Mouse (Mus musculus) kidney, adult 18-20 months (tissue): ENCODE measurements around the gene Aup1.

Experiments used
- DNase-seq: peaks from one replicate; pipeline ENCODE4 v3.0.0; 2021

Aup1 gene

DNA sequence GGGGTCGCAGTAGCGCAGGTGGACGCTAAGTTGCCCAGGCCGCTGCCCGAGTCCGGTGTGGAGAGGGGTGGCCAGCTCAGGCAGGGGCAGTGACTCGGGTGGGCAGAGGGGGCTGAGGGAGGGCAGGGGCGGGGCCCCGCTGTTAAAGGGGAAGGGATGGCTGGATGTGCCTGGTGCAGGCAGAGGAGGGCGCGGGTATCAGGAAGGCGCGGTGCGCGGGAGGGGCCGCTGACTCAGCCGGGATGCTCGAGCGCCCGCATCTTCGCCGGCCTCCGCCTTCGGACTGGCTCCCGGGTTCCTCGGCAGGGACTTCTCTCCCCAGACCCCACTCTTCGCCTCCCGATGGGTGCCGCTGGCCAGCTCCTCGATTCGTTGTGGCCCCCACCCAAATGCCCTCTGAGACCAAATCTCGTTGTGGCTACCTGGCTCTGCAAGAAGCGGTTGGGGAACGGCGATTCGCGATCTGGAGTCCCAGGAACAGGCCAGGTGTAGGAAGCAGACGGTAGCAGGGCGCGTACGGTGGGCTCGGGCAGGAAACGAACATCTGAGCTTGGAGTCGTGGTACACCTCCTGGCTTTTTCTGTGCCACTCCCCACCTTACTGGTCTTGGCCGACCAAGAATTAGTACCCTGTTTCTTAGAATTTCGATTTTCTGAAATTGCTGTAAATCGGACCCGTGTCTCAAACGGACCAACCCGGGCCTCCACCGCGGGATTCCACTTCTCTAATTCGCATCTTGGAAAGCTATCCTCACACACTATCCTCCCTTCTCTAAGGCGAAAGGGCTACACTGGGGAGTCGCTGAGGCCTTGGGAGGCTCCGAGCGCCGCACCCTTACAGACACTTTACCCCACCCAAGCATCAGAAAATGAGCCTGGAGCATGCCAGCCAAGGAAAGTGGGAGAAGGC lies 16.2 kb downstream of the Aup1 start:
- DNase-seq = peak; percentile 51

DNA sequence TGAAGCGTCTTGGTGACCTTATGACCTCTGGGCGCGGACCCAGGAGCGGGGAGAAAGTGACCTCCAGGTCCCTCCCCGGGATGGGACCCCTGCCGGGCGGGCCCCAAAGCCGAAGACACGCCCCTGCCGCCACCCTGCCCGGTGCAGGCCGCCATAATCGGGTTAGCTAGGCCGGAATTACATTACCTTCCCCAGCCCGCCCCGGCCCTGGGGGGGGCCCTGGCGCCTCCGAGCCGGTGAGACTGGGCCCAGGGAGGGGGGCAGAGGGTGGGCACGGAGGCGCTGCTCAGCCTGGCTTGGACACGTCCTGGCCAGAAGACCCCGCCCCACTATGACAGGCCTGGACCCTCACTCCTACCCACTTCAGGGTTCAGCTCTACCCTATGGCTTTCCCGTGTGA lies 16.9 kb downstream of the Aup1 start:
- DNase-seq = no peak

DNA sequence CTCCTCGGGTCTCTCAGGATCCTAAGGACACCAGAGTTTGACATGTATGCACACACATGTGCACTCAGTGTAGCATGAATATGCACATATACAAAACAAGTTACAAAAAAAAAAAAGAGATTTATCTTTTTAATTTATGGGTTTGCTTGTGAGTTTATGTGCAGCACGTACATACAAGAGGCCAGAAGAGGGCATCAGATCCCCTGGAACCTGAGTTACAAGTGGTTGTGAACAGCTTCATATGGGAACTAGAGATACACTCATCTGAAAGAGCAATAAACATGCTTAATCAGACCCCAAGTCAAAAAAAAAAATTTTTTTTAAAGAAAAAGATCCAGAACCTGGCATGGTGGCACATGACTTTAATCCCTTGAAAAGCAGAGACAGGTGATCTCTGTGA lies 20.7 kb downstream of the Aup1 start:
- DNase-seq = no peak

DNA sequence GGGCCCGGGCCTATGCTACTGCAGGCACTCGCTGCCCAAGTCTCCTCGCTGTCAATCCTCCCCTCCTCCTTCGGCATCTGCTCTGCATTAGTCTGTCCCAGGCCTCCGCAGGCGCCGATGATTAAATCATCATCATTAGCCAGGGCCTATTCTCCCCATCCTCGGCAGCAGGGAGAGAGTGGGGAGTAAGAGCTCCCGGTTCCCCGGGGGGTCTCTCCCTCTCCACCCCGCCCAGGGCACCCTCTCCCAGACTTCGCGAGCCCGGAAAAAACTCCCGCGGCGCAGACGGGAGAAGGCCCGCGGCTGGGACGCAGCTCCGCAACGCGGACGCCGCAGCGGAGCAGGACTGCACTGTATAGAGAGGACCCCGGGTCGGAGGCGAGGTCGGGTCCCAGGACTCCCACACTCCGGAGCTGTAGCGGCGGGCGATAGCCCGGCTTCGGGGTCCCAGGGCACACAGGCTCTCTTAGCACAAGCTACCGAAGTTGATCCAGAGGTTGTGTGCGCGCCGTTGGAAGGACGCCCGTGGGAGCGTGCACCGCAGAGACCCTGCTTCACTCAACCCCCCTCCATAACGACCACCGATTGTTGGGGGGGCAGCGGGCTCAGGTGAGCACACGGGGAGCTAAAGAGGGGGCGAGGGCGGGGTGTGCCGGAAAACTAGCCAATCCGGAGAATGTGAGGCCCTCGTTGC lies 23.5 kb downstream of the Aup1 start, which contains the start of gene Pcgf1:
Gene Pcgf1, plus strand, starts transcription at position 240 of the 694 bp plus-strand sequence.
- DNase-seq = no peak

GRCm38 (mm10) chr6:83078324-83078858 lies 24.1 kb downstream of the Aup1 start:
- peak; percentile 100 for DNase-seq

GRCm38 (mm10) chr6:83080210-83080609 lies 25.9 kb downstream of the Aup1 start:
- DNase-seq = no peak

- no peak for DNase-seq
Observed at GRCm38 (mm10) chr6:83083497-83083896, 29.2 kb downstream of the Aup1 start.

DNA sequence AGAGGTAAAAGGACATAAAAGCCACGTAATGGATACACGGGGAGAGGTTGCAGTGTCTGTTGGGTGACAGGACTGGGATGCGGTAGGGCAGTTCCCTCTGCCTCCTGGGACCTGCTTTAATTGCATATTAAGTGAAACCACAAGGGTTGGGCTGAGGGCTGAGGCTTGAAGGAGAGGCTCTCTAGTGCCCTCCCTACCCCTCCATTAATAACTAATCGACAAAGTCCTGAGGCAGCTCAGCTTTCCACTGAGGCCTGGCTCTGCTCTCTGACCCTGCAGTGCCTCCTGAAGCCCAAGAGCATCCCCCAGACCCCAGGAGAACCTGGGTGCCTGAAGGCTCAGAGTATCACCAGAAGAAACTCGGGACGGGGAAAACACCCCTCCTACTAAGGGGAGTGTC lies 30.2 kb downstream of the Aup1 start:
- DNase-seq = no peak

DNA sequence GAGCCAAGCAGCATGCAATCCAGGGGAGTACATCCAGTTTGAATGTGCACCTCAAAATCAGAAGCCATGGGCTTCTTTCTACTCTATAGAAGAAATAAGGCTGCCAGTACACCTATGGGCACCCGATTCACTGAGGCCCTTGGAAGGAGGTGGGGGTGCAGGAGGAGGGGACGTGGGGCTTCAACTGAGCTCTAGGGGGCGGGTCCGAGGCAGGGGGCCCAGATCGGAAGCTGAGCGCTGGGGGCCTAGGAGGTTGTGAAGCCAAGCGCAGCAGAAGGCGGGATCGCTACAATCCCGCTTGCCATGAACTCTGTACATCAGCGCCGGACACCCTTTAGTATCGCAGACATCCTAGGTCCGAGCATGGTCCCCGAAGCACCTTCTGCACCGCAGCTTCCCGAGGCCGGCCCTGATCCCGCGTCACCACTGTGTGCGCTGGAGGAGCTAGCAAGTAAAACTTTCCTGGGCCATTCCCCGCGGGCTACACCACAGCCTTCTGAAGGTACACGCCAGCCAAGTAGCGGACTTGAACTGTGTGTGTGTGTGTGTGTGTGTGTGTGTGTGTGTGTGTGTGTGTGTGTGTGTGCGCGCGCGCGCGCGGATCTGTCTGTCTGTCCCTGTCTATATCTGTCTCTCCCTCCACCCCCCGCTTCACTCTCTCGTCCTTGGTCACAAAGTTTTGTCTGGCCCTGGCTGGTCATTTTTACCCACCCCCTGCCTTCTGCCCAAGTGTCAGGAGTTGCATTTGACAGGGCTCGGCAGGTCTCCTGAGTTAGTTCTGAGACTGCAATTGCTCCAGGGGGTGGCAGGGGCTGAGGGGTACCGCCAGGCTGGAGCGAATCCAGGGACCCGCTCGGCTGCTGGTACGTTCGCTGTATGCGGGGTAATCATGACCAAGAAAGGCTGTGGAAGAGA lies 32.1 kb downstream of the Aup1 start, which contains the start of gene Lbx2:
Gene Lbx2, plus strand, starts transcription at position 247 of the 915 bp plus-strand sequence.
- DNase-seq = peak; percentile 13

- DNase-seq = peak; percentile 52
Observed at GRCm38 (mm10) chr6:83087205-83087925, 33.0 kb downstream of the Aup1 start.

- no peak for DNase-seq
Observed at GRCm38 (mm10) chr6:83087926-83088260, 33.6 kb downstream of the Aup1 start.

- DNase-seq = peak; percentile 23
Observed at GRCm38 (mm10) chr6:83092416-83093127, 38.3 kb downstream of the Aup1 start.

- no peak for DNase-seq
Observed at GRCm38 (mm10) chr6:83095968-83096367, 41.6 kb downstream of the Aup1 start.

DNA sequence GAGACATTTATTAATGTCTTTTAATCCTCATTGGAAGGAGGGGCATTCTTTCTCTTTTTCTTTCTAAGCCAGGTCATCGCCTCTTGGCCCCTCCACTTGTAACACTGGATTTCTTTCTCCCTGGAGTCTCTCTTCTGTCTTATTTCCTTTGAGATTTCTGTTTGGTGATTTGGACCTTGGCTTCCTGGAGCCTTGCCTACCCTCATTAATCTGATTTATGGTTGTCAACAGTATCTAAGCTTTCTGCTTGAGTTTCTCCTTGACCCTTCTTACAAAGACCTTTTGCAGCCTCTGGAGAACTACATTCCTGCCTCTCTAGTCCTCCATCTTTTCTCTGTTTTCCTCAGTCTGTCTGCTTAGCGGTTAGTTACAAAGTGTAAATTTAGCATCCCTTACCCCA lies 44.1 kb downstream of the Aup1 start:
- DNase-seq = no peak

GRCm38 (mm10) chr6:83101316-83101687 lies 47.0 kb downstream of the Aup1 start, which contains the start of the genes Ccdc142 and Gm42688:
Gene Ccdc142 (plus strand): TSS chr6:83101601.
Gene Gm42688 (plus strand): TSS chr6:83101617.
- DNase-seq = peak; percentile 93

DNA sequence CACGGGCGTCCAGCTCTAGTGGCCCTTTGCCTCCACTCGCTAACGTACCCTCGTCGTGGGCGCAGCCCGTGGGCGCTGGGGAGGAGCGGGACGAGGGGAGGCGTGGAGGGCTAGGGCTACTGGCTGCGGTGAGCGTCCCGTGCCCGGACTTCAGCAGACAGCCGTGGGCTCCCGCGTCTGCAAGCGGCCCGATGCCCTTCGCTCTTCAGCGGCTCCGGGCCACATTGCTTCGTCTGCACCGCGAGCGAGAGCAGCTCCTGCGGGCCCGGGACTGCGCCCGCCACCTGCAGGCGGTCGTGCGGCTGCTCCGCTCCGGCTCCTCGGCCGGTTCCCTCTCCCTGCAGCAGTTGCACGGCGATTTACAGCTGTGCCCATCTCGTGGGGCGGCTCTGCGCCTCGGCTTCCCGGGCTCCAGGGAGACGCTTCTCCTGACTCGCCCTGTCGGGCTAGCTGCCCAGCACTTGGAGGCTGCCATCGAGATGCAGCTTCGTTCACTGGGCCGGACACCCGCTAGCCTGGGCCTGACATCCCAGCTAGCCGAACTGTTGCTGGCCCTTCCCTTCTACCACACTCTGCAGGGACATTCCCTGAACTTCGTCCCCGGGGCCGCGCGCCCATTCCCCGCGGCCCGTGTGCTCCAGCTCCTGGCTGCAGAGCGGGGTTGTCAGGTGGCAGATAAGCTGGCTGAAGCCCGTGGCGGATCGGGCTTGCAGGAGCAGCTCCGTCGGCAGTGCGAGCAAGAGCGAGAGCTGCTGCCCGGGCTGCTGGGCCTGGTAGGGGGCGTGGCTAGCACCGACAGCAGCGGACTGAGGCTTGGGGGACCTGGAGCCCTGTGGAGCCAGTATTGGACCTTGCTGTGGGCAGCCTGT lies 47.6 kb downstream of the Aup1 start:
- peak; percentile 77 for DNase-seq

GRCm38 (mm10) chr6:83103130-83103650 lies 48.9 kb downstream of the Aup1 start:
- no peak for DNase-seq

GRCm38 (mm10) chr6:83104158-83104557 lies 49.8 kb downstream of the Aup1 start:
- no peak for DNase-seq
